Mouse (Mus musculus) hindbrain, embryonic 12.5 days (tissue): ENCODE results near the gene Nppc. TPM values are rescaled to one million over a fixed set of nuclear protein-coding genes. Genes with fewer than 3 reads are reported as not detected.
A peak's percentile ranks its signal among the peaks of the same experiment; 100 is the strongest.

Source experiments
- ATAC-seq: fragments of 200-750 bp; cut with Nextera tagmentation; 2 replicates; pipeline ENCODE4 v1.8.0; 2017; ENCODE audit warnings: moderate TSS enrichment; ENCODE audit not compliant: low FRiP score
- H3K27ac ChIP-seq: fragments of 300-500 bp; sonication (generic); 2 replicates; pipeline ENCODE4 v1.5.1; 2016; ENCODE audit warnings: mild to moderate bottlenecking
- H3K27me3 ChIP-seq: fragments of 300-500 bp; sonication (generic); 2 replicates; pipeline ENCODE4 v1.6.1; 2016; ENCODE audit warnings: mild to moderate bottlenecking
- H3K36me3 ChIP-seq: fragments of 300-500 bp; sonication (generic); 2 replicates; pipeline ENCODE4 v1.6.1; 2016; ENCODE audit warnings: mild to moderate bottlenecking
- H3K4me1 ChIP-seq: fragments of 300-500 bp; sonication (generic); 2 replicates; pipeline ENCODE4 v1.6.1; 2016
- H3K4me2 ChIP-seq: fragments of 300-500 bp; sonication (generic); replicated peaks from 2 replicates; pipeline ENCODE4 v1.6.1; 2016; ENCODE audit warnings: mild to moderate bottlenecking
- H3K4me3 ChIP-seq: fragments of 300-500 bp; sonication (generic); 2 replicates; pipeline ENCODE4 v1.5.1; 2016; ENCODE audit warnings: mild to moderate bottlenecking
- H3K9ac ChIP-seq: fragments of 300-500 bp; sonication (generic); 2 replicates; pipeline ENCODE4 v1.6.1; 2016; ENCODE audit warnings: mild to moderate bottlenecking, moderate library complexity
- H3K9me3 ChIP-seq: fragments of 300-500 bp; sonication (generic); replicated peaks from 2 replicates; pipeline ENCODE4 v1.6.1; 2016; ENCODE audit warnings: mild to moderate bottlenecking
- WGBS: fragments of 180-500 bp; shearing (Covaris S2); methylation state at CpG from one replicate; pipeline ENCODE4 v1.1.7; 2016; 5-methylcytosine and 5-hydroxymethylcytosine counted together
- polyA plus RNA-seq: library from polyadenylated mRNA; unstranded; fragments of >200 nt; fragmentation: Nextera tagmentation; extraction: Ambion mirVana; gene quantifications from 2 replicates; pipeline ENCODE4 v1.2.1, GENCODE M21; 2016

Gene Nppc
- polyA plus RNA-seq, 1 experiment from 2014 or later: 14.7 TPM

- 49% methylated on average over 7 of the region's 7 CpGs for WGBS
- H3K9me3 ChIP-seq: no peaks in the 10 kb centered on the region
- no peak overlapping the region for H3K4me2 ChIP-seq
- no peak for ATAC-seq
- H3K4me1 ChIP-seq: no peaks in the 10 kb centered on the region
- no peaks in the 10 kb centered on the region for H3K27me3 ChIP-seq
- H3K36me3 ChIP-seq: no peaks in the 10 kb centered on the region
- H3K27ac ChIP-seq: no peak overlapping the region
- no peak overlapping the region for H3K4me3 ChIP-seq
- H3K9ac ChIP-seq: no peak overlapping the region
These were observed 26.6 kb upstream of the Nppc start for GRCm38 (mm10) chr1:86696948-86697347.

- no peaks in the 10 kb centered on the region for H3K9me3 ChIP-seq
- H3K36me3 ChIP-seq: no peaks in the 10 kb centered on the region
- no peak overlapping the region for H3K4me2 ChIP-seq
- no peaks in the 10 kb centered on the region for H3K4me1 ChIP-seq
- no peaks in the 10 kb centered on the region for H3K27me3 ChIP-seq
- no peak overlapping the region for H3K4me3 ChIP-seq
- 67% methylated on average over 5 of the region's 5 CpGs for WGBS
- H3K9ac ChIP-seq: no peak overlapping the region
- no peak overlapping the region for H3K27ac ChIP-seq
- no peak for ATAC-seq
These were observed 20.7 kb upstream of the Nppc start for GRCm38 (mm10) chr1:86691027-86691426.

DNA sequence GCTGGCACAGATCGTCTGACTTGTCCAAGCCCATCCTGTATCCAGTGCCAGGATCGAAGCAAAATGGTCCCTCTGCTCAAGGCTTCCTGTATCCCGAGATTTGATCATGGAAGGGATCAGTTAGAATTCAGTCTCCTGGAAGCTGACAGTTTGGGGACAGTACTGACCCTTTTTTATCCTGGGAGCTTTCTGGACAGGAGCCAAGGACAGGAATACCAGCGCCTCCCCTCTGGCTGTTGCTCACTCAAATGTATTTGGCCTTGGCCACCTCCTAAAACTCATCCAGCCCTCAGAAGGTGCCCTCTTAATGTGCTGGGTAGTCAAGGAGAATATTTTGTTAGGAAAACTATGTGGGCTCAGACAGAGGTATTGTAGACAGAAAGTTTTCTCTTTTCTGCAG, 16.9 kb upstream of the Nppc start:
- no peaks in the 10 kb centered on the region for H3K27me3 ChIP-seq
- H3K4me2 ChIP-seq: no peak overlapping the region
- no peak overlapping the region for H3K27ac ChIP-seq
- no peaks in the 10 kb centered on the region for H3K9me3 ChIP-seq
- WGBS: 88% methylated on average over 4 of the region's 4 CpGs
- H3K9ac ChIP-seq: no peak overlapping the region
- no peak overlapping the region for H3K4me3 ChIP-seq
- no peaks in the 10 kb centered on the region for H3K36me3 ChIP-seq
- H3K4me1 ChIP-seq: no peaks in the 10 kb centered on the region
- no peak for ATAC-seq

- Histone ChIP-seq H3K9me3 (no peaks in the 10 kb centered on the region), H3K4me2 (no peak overlapping the region), H3K36me3 (no peaks in the 10 kb centered on the region), H3K9ac (no peak overlapping the region), H3K4me1 (no peaks in the 10 kb centered on the region), H3K27me3 (no peaks in the 10 kb centered on the region), H3K27ac (no peak overlapping the region), H3K4me3 (no peak overlapping the region)
- no peak for ATAC-seq
- 87% methylated on average over 10 of the region's 10 CpGs for WGBS
These were observed 8.3 kb upstream of the Nppc start for GRCm38 (mm10) chr1:86678667-86679066.

GRCm38 (mm10) chr1:86677624-86678023, 7.3 kb upstream of the Nppc start:
- no peak overlapping the region for H3K4me3 ChIP-seq
- H3K4me1 ChIP-seq: no peaks in the 10 kb centered on the region
- H3K36me3 ChIP-seq: no peaks in the 10 kb centered on the region
- H3K27ac ChIP-seq: no peak overlapping the region
- no peak overlapping the region for H3K4me2 ChIP-seq
- H3K27me3 ChIP-seq: 0 out of 2 replicates have a peak, but pooled peaks cover 2% of the 10 kb centered on the region
- 87% methylated on average over 3 of the region's 3 CpGs for WGBS
- no peak overlapping the region for H3K9ac ChIP-seq
- no peaks in the 10 kb centered on the region for H3K9me3 ChIP-seq
- ATAC-seq: no peak

DNA sequence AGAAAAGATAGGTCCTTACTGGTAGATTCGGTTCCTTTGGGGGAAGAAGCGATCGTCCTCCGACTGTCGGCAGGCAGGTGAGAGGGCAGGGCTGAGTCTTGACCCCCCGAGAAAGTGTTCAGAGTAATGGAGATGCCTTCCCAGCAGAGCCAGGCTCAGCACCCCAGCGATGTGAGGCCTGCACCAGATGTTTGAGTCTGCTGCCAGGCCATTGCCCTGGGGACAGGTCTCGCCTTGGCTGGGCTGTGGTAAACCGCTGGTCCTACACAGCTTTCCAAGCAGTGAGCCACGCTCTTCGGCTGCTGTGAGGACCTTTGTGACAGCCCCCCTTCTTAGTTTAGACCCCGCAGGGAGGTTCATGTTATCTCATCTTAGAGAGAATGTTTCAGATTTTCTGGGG, 4.8 kb upstream of the Nppc start:
- WGBS: 86% methylated on average over 12 of the region's 12 CpGs
- Histone ChIP-seq H3K27ac (no peak overlapping the region), H3K9ac (no peak overlapping the region), H3K36me3 (no peaks in the 10 kb centered on the region), H3K27me3 (peaks cover 24% of the 10 kb centered on the region), H3K4me1 (peaks cover 6% of the 10 kb centered on the region; the same call in 1 of the 2 replicates), H3K4me3 (no peak overlapping the region), H3K4me2 (no peak overlapping the region), H3K9me3 (no peaks in the 10 kb centered on the region)
- ATAC-seq: no peak

GRCm38 (mm10) chr1:86674385-86674784, 4.0 kb upstream of the Nppc start:
- Histone ChIP-seq H3K36me3 (no peaks in the 10 kb centered on the region), H3K4me1 (peaks cover 9% of the 10 kb centered on the region; the same call in 1 of the 2 replicates), H3K4me2 (no peak overlapping the region), H3K27me3 (peaks cover 27% of the 10 kb centered on the region), H3K9me3 (no peaks in the 10 kb centered on the region), H3K4me3 (no peak overlapping the region), H3K27ac (no peak overlapping the region), H3K9ac (no peak overlapping the region)
- WGBS: 57% methylated on average over 9 of the region's 9 CpGs
- ATAC-seq: no peak

GRCm38 (mm10) chr1:86669552-86670273, 658 bp downstream of the Nppc start:
- H3K27me3 ChIP-seq: peaks cover 46% of the 10 kb centered on the region
- peak; percentile 65 for ATAC-seq
- no peak overlapping the region; the same call in 1 of the 2 replicates for H3K27ac ChIP-seq
- 2% methylated on average over 44 of the region's 44 CpGs for WGBS
- H3K36me3 ChIP-seq: no peaks in the 10 kb centered on the region
- H3K4me2 ChIP-seq: peak overlapping the region; percentile 88
- H3K9me3 ChIP-seq: no peaks in the 10 kb centered on the region
- H3K4me3 ChIP-seq: peak overlapping the region; percentile 55
- peaks cover 12% of the 10 kb centered on the region; the same call in 1 of the 2 replicates for H3K4me1 ChIP-seq
- H3K9ac ChIP-seq: peak overlapping the region; percentile 75

DNA sequence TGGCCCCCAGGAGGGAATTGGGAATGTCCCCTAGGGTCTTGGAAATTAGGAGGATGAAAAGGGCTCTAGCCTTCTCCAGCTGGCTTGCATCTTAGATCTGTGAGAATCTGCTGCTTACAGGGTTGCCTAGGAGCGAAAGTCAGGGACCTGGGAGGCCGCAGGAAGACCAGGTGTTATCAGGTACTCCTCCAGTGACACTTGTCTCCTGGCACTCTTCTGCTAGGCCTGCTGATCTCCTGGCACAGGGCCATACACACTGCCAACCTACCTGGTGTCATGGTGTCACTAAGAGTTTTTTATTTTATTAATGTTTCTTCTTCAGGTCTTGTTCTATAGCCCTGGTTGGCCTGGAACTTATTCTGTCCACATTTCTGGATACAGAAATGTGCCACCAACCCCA, 5.3 kb downstream of the Nppc start:
- H3K4me2 ChIP-seq: no peak overlapping the region
- peaks cover 22% of the 10 kb centered on the region for H3K27me3 ChIP-seq
- no peak overlapping the region for H3K9ac ChIP-seq
- H3K27ac ChIP-seq: no peak overlapping the region
- 79% methylated on average over 2 of the region's 2 CpGs for WGBS
- 0 out of 2 replicates have a peak, but pooled peaks cover 7% of the 10 kb centered on the region for H3K4me1 ChIP-seq
- no peak overlapping the region for H3K4me3 ChIP-seq
- H3K36me3 ChIP-seq: no peaks in the 10 kb centered on the region
- no peak for ATAC-seq
- H3K9me3 ChIP-seq: no peaks in the 10 kb centered on the region

DNA sequence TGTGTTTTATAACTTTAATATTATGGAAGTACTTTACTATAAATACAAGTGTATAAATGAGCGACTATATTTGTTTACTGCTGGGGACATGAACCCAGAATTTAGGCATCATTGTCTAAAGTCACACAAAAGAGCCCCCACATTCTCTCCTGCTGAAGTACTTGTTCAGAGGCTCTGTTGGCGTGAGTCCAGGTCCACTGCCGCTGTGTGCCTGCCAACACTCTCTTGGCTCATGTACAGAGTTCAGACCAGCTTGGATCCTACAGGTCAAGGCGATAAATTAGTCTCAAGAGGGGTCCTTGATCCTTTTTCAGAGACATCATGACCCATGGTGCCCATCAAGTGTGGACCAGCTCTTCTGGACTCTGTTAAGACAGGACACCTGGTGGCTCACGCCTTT, 13.3 kb downstream of the Nppc start:
- no peak overlapping the region for H3K9ac ChIP-seq
- H3K4me3 ChIP-seq: no peak overlapping the region
- H3K27ac ChIP-seq: no peak overlapping the region
- no peak overlapping the region for H3K4me2 ChIP-seq
- H3K4me1 ChIP-seq: no peaks in the 10 kb centered on the region
- no peaks in the 10 kb centered on the region for H3K36me3 ChIP-seq
- WGBS: 94% methylated on average over 5 of the region's 5 CpGs
- no peak for ATAC-seq
- no peaks in the 10 kb centered on the region for H3K27me3 ChIP-seq
- H3K9me3 ChIP-seq: no peaks in the 10 kb centered on the region

DNA sequence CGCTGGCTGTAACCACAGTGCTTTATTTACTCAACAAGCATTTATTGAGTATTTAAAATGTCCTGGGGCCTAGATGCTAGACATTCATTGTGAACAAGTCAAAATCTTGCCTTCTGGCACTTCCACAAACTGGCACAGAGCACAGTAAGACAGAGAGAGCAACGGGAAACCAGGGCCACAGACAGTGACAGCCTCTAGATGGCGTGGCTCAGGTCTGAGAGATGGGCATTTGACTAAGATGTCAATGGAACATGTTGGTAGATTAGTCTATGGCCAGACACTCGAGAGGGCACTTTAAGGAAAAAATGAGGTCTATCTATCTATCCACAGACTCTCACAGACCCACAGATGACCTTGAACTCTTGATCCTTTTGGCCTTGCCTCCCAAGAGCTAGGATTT, 17.7 kb downstream of the Nppc start:
- no peaks in the 10 kb centered on the region for H3K9me3 ChIP-seq

GRCm38 (mm10) chr1:86650272-86650671, 20.1 kb downstream of the Nppc start:
- Histone ChIP-seq H3K27ac (no peak overlapping the region), H3K9me3 (no peaks in the 10 kb centered on the region), H3K9ac (no peak overlapping the region), H3K36me3 (no peaks in the 10 kb centered on the region), H3K4me3 (no peak overlapping the region), H3K4me2 (no peak overlapping the region), H3K4me1 (no peaks in the 10 kb centered on the region), H3K27me3 (no peaks in the 10 kb centered on the region)
- 17% methylated on average over 6 of the region's 6 CpGs for WGBS
- no peak for ATAC-seq

More for the DNA sequence above, 17.7 kb downstream of the Nppc start:
- Histone ChIP-seq H3K27me3 (no peaks in the 10 kb centered on the region), H3K27ac (no peak overlapping the region), H3K4me2 (no peak overlapping the region), H3K9ac (no peak overlapping the region), H3K4me1 (no peaks in the 10 kb centered on the region), H3K36me3 (no peaks in the 10 kb centered on the region), H3K4me3 (no peak overlapping the region)
- ATAC-seq: no peak
- 56% methylated on average over 4 of the region's 4 CpGs for WGBS

- H3K9ac ChIP-seq: no peak overlapping the region
- no peaks in the 10 kb centered on the region for H3K4me1 ChIP-seq
- no peak overlapping the region for H3K27ac ChIP-seq
- H3K4me2 ChIP-seq: no peak overlapping the region
- no peaks in the 10 kb centered on the region for H3K36me3 ChIP-seq
- ATAC-seq: no peak
- H3K4me3 ChIP-seq: no peak overlapping the region
- no peaks in the 10 kb centered on the region for H3K9me3 ChIP-seq
- no peaks in the 10 kb centered on the region for H3K27me3 ChIP-seq
- WGBS: 43% methylated on average over 2 of the region's 2 CpGs
These were observed 22.9 kb downstream of the Nppc start for GRCm38 (mm10) chr1:86647517-86647916.
